Mouse (Mus musculus): ENCODE measurements around the gene P2ry14.

DNA sequence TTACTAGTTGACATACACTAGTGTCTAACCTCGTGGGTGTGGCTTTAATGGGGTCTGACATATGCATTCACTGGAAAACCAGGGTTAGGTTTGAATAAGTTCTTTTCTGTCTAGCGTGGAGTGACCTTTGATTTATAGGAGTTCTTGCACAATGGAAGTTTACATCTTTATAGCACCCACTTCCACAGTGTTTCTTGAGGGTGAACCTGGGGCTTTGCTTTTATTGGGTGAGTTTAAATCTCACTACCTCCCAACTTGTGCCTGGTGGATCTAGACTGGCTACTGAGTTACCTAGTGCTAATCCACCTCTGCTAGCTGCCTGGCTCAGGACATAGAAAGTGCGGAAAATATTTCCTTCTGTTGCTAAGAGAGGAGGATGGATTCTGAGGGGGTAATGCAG, 41.5 kb downstream of the P2ry14 start:
- TF ChIP-seq POLR2A (IDR thresholded peaks at IDR 0.05; ENCODE audit: borderline replicate concordance, extremely low read depth, insufficient read depth, insufficient read length, poor library complexity, severe bottlenecking) (no peak), CTCF (IDR thresholded peaks at IDR 0.05; ENCODE audit: borderline replicate concordance, extremely low read depth, insufficient read depth, insufficient read length) (no peak)

Measured in brain, embryonic 14.5 days (tissue).